Mouse (Mus musculus) macrophage (primary cell): Measurements from ENCODE around the gene Slc30a1. TPM values are rescaled to one million over a fixed set of nuclear protein-coding genes. Genes with fewer than 3 reads are reported as not detected.

ENCODE experiments used
- polyA plus RNA-seq: library from polyadenylated mRNA; stranded (reverse); fragments of 250-400 nt; gene quantifications from 3 replicates; pipeline ENCODE4 v1.2.4, GENCODE M21; 2018; ENCODE audit warnings: inconsistent platforms

Gene Slc30a1
- polyA plus RNA-seq, 1 experiment from 2014 or later = 43.8 TPM

Other genes with a start within 250 kb of the Slc30a1 start
- 23.5 to 29.2 TPM (median 26.3 TPM) in 3 replicates for gene Lpgat1, start 188.9 kb upstream of the Slc30a1 start, polyA plus RNA-seq
- 0.39 to 3.5 TPM (median 2.4 TPM) in 3 replicates for gene Nek2, start 85.3 kb upstream of the Slc30a1 start, polyA plus RNA-seq
- 0.23 to 0.42 TPM (median 0.27 TPM) in 3 replicates for gene Rd3, start 70.6 kb downstream of the Slc30a1 start, polyA plus RNA-seq
- 8.7 to 19.3 TPM (median 11.1 TPM) in 3 replicates for gene Traf5, start 185.8 kb downstream of the Slc30a1 start, polyA plus RNA-seq
- 10.4 to 14.7 TPM (median 12.5 TPM) in 3 replicates for gene Rcor3, start 231.3 kb downstream of the Slc30a1 start, polyA plus RNA-seq